Mouse (Mus musculus) right cerebral cortex, postnatal 25 days (tissue): Measurements from ENCODE around the gene Gm28171.
"Not testable (repeated sequence)": the region's sequence is repeated elsewhere in the genome, so short reads cannot be mapped to it uniquely, and the experiment has no call there.

Experiments used
- DNase-seq: peaks from one replicate; pipeline ENCODE4 v3.0.0; 2022

The Gm28171 gene

DNA sequence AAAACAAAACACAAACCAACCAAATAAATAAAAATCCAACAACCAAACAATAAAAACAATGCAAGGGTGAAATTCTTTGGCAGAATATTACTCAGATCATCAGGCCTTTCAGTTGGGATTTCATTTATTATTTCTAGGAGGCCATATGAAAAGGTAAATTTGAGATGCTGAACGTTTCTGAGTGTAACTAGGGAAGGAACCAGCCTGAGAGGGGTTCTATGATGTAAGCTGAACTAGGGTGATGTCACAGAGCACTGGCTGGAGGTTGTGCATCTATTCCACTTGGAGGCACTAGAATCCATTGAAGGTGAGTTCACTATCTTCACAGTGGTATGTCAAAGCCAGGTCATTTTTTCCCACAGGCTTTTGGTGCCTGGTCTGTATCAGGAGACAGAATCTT, at the start of gene Gm28171:
TSS of gene Gm28171 (plus strand) at position 301 of the 400 bp plus-strand sequence.
- DNase-seq = not testable (repeated sequence)
